Mouse (Mus musculus) macrophage (primary cell): ENCODE data around the gene Cabcoco1. TPM values are rescaled to one million over a fixed set of nuclear protein-coding genes. Genes with fewer than 3 reads are reported as not detected.

Experiments used
- H3K27ac ChIP-seq: fragments of 350-480 bp; formaldehyde crosslinking; 2 replicates; pipeline ENCODE4 v1.9.0; 2021
- H3K36me3 ChIP-seq: fragments of 350-480 bp; formaldehyde crosslinking; 2 replicates; pipeline ENCODE4 v1.9.0; 2021; ENCODE audit errors: inconsistent target
- H3K4me3 ChIP-seq: fragments of 350-480 bp; formaldehyde crosslinking; 2 replicates; pipeline ENCODE4 v1.9.0; 2021; ENCODE audit errors: inconsistent target
- H3K79me2 ChIP-seq: fragments of 350-480 bp; formaldehyde crosslinking; 2 replicates; pipeline ENCODE4 v1.9.0; 2021; ENCODE audit errors: inconsistent target
- WGBS: methylation state at CpG from one replicate; pipeline ENCODE4 v1.1.7; 2026; ENCODE audit warnings: inconsistent platforms; ENCODE audit not compliant: missing documents; 5-methylcytosine and 5-hydroxymethylcytosine counted together
- polyA plus RNA-seq: library from polyadenylated mRNA; stranded (reverse); fragments of 250-400 nt; gene quantifications from 3 replicates; pipeline ENCODE4 v1.2.4, GENCODE M21; 2018; ENCODE audit warnings: inconsistent platforms

The Cabcoco1 gene
- polyA plus RNA-seq, 1 experiment from 2014 or later, result not detected

DNA sequence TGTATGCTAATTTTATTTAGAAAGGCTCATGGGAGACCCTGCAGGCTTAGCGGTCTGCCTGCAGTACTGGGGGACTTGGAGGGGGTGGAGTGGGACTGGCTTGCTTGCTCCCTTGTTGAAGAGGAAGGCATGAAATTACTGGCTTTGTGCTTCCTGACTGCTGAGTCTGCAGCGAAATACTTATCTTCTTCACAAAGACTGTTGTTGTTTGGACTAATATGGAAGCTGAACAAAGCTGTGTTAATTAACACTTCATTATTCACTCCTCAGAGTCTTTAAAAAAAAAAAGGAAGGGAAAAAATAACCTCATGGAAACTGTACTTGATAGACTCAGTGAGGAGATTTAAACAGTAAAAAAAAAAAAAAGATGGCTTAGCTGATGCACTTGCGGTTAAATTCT, 1.1 kb downstream of the Cabcoco1 start:
- H3K4me3 ChIP-seq, result no peak overlapping the region
- no peak overlapping the region for H3K27ac ChIP-seq
- H3K36me3 ChIP-seq, result no peaks in the 10 kb centered on the region
- 41% methylated on average over 3 of the region's 3 CpGs for WGBS
- H3K79me2 ChIP-seq, result no peaks in the 10 kb centered on the region

DNA sequence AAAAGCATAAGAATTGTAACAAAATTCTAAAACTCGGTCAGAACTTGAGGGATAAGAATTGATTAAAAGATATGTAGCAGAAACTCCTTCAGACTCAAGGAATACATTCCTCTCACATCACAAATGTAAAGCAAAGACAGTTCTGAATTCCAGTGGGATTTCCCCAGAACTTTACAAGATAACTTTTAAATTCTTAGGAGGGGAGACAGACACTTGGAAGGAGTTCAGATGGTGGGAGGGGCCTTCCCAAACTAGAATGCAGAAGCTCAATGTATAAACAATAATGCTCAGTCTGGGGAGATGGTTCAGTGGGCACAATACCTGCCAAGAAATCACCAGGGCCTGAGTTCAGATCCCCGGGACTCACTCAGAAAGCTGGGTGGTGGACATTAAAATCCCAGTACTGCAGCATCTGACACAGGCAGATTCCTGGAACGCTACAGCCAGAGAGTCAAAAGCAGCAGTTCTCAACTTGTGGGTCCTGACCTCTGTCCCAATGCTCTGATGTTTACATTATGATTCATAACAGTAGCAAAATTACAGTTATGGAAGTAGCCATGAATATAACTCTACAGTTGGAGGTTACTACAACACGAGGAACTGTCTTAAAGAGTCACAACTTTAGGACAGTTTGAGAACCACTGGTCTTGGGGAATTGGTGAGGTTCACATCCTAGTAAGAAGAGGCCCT, 4.3 kb downstream of the Cabcoco1 start:
- WGBS, result 91% methylated on average over 4 of the region's 4 CpGs
- H3K27ac ChIP-seq, result no peak overlapping the region
- no peaks in the 10 kb centered on the region for H3K79me2 ChIP-seq
- H3K36me3 ChIP-seq, result no peaks in the 10 kb centered on the region
- no peak overlapping the region for H3K4me3 ChIP-seq

DNA sequence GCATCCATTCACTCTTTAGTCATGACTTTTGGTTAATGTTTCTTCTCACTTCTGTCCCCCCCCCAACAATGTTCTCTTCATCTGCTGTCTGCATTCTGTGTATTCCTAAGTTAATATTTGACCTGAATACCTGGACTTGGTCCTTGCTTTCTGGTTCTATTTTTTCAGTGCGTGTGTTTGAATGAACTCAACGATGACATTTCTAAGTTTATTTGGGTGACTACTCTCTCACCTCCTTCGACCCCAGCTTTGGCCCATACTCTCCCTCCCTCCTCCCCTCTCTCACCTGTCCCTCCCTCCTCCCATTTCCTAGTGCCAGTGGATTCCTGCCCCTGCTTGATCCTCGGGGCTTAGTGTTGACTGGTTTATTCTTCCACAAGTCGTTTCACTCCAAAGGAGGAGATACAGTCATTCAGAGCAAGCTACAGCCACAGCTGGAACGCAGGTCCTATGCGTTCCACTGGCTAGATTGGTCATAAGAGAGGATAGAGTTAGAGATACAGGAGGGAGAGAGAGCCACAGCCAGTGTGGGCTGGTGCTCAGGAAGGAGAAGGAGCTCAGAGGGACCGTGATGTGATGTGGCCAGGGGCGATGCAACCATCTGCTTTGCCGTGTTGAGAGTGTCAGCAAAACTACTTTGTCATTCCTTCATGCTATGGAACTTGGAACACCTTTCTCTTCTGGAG, 12.2 kb downstream of the Cabcoco1 start:
- no peak overlapping the region for H3K27ac ChIP-seq
- H3K36me3 ChIP-seq, result no peaks in the 10 kb centered on the region
- WGBS, result 95% methylated on average over 10 of the region's 10 CpGs
- H3K4me3 ChIP-seq, result no peak overlapping the region
- H3K79me2 ChIP-seq, result no peaks in the 10 kb centered on the region

DNA sequence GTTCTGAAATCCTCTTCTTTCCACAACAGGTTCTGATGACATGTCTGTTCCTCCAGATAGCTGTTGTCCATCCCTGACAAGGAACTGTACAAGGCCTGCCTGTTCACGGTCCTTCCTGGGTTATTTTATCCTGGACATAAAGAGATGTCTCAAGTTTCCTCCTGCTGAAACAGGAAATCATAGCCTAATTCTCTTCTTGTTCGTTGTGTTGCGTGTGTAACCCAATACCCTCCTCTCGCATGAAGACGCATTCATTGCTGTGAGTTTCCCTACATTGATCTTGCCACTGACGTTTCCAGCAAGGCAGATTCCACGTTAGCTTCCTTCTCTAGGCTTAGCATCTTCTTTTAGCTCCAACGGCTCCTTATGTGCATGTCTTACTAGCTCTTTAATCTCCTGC, 12.7 kb downstream of the Cabcoco1 start:
- 92% methylated on average over 8 of the region's 8 CpGs for WGBS
- no peaks in the 10 kb centered on the region for H3K79me2 ChIP-seq
- no peak overlapping the region for H3K4me3 ChIP-seq
- H3K27ac ChIP-seq, result no peak overlapping the region
- H3K36me3 ChIP-seq, result no peaks in the 10 kb centered on the region

DNA sequence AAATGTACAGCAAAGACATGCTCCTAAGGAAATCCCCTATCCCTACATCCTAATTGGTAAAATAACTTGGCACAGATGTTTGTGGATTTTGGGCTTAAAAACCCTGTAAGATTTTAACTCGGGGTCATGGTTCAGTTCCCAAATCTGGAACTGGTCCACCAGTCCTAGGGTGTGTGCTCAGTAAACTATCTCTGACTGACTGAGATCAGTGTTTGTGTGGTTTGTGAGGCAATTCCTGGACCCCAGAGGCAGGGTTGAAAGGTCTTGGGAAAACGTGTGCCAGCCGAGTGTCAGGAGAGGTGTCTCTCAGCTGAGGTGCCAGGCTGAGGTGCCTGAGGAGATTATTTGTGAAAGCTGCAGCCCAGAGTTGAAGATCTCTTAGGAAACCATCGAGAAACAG, 19.6 kb downstream of the Cabcoco1 start:
- no peak overlapping the region for H3K27ac ChIP-seq
- H3K79me2 ChIP-seq, result no peaks in the 10 kb centered on the region
- 57% methylated on average over 4 of the region's 4 CpGs for WGBS

DNA sequence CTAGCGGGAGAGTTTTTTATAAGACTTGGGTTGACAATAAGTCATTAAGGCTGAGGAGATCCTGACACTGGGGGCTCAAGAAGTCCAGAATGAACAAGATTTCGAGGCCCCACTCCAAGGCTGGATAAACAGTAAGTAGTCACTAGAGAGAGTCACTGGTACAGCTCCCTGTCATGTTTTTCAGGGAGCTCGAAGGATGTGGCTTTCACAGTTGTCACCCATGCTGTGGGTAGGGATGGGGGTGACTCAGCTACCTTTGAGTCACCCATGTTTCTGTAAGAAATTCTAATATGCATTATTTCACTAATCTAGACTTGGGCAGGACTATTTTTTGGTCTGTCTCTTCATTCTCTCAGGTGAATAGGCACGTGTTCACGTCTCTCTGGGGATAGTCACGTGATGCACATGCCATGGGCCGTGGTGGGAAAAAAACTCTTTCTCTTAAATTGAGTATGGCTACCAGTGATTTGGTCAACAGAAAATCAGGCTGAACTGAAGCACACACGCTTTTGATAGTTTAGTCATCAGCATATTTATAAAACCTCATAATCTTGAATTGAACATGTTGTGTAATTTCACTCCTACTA, 29.2 kb downstream of the Cabcoco1 start:
- Histone ChIP-seq H3K79me2 (no peaks in the 10 kb centered on the region), H3K4me3 (no peak overlapping the region), H3K36me3 (no peaks in the 10 kb centered on the region), H3K27ac (no peak overlapping the region)
- 78% methylated on average over 8 of the region's 8 CpGs for WGBS

More for the DNA sequence above, 19.6 kb downstream of the Cabcoco1 start:
- Histone ChIP-seq H3K36me3 (no peaks in the 10 kb centered on the region), H3K4me3 (no peak overlapping the region)

DNA sequence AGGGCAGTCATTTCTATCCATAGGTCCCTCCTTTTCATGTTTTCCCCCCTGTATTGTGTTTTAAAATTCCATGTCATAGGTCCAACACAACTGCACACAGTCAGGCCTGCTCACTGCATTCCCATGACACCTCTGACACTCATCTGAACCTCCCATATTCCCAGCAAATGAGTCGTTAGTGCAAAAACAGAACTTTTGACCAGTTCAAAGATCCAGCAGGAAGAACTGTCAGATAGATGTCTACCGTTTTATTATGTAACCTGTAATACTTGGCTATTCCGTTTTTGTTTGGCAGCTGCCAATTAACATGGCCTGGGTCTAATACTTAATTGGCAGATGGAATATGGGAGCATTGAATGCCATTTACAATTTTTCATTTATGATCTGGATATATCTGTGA, 34.0 kb downstream of the Cabcoco1 start:
- no peaks in the 10 kb centered on the region for H3K36me3 ChIP-seq
- WGBS, result 93% methylated on average over 3 of the region's 3 CpGs
- H3K27ac ChIP-seq, result no peak overlapping the region
- no peak overlapping the region for H3K4me3 ChIP-seq
- H3K79me2 ChIP-seq, result no peaks in the 10 kb centered on the region

DNA sequence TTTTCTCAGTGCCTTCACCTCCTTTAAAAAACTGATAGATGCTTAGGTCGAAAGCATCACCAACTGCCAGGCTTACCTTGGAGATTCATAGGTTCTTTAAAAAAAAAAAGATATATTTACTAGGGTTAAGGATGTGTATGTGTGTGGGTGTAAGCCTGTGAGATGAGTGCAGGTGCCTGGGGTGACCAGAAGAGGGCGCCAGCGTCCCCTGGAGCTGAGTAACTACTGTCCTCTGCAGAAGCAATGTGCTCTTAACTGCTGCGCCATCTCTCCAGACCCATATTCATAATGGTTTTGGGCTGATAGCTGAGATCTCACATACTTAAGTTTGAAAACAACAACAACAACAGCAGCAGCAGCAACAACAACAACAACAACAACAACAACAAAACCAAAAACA, 35.5 kb downstream of the Cabcoco1 start:
- Histone ChIP-seq H3K4me3 (no peak overlapping the region), H3K79me2 (no peaks in the 10 kb centered on the region), H3K27ac (no peak overlapping the region), H3K36me3 (no peaks in the 10 kb centered on the region)
- WGBS, result 87% methylated on average over 4 of the region's 4 CpGs

DNA sequence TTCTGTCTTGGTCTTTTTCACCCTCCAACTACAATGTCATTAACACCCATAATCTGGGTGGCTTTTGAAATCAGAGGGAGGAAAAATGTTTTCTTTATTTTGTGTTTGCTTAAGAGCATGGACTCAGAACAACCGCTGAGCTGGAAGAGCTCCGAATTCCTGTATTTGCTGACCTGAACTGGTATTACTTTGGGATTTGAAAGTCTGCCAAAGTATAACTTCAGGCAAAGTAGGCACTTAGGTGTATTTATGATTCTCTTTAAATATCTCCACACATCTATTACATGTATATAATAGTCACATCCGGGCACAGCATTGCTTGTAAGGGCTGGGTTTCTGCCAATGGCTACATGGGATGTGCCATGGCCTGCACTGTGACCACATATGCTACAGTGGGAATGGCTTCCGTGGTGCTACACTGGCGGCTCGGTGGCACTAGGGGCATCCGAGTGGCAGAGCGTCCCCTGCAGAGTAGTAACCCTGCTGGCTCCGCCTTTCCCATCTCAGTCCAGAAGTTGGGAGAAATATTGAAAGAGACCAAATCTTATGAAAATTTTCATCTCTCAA, 37.0 kb downstream of the Cabcoco1 start:
- Histone ChIP-seq H3K4me3 (no peak overlapping the region), H3K79me2 (no peaks in the 10 kb centered on the region), H3K27ac (no peak overlapping the region), H3K36me3 (no peaks in the 10 kb centered on the region)
- WGBS, result 94% methylated on average over 9 of the region's 9 CpGs

DNA sequence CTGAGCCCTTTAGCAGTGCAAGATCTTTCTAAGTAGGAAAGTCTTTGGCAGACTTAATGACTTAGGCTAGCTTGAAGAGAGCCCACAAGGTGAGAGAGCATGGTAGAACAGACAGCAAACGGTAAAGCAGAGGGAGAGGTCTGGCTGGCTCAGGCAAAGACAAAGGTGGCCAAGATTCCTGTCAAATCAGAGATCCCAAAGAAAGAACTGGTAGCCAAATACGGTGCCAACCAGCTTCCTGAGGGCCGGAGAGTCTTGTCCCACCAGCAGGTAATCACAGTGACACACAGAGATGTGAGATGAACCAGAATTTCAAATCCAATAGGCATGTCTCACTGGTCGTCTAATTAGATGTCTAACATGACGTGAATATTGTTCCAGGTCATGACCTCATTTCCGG, 40.6 kb downstream of the Cabcoco1 start:
- no peak overlapping the region for H3K27ac ChIP-seq
- WGBS, result 91% methylated on average over 6 of the region's 6 CpGs
- no peaks in the 10 kb centered on the region for H3K36me3 ChIP-seq
- no peak overlapping the region for H3K4me3 ChIP-seq
- no peaks in the 10 kb centered on the region for H3K79me2 ChIP-seq

DNA sequence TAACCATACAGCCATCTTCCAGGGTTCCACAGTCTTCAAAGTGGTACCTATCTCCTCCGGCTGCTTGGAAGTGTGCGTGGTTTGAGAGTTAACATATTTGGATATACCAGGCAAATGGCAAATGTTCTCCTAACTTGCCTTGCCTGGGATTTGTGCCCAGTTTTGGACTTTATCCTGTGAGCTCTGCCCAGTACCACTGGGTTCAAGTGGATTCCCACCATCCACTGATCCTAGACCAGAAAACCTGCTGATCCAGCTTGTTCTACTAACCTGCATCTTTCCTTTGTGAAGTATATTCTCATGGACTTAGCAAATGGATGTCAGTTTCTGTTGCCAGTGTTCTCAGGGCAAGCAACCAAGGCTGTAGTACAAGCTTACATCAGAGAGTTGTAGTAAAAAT, 46.5 kb downstream of the Cabcoco1 start:
- Histone ChIP-seq H3K27ac (no peak overlapping the region), H3K4me3 (no peak overlapping the region), H3K79me2 (no peaks in the 10 kb centered on the region), H3K36me3 (no peaks in the 10 kb centered on the region)
- 93% methylated on average over 2 of the region's 2 CpGs for WGBS

DNA sequence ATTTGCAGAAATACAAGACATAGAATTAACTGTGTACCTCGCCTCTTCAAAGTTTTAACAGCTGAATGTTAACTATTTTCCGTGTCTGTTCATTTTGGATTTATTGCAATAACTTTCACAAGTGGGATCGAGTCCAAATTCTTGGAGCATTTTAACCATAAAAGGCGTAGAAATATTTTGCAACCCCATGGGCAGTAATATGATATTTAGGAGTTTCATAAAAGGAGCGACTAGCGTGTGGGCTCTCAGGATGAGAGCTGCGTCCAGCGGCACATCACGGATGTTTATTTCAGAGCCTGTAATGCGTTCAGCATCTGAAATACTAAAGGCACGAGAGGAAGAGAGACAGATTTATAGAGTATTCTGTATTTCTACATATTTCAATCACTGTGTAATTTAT, 50.1 kb downstream of the Cabcoco1 start:
- Histone ChIP-seq H3K27ac (no peak overlapping the region), H3K4me3 (no peak overlapping the region), H3K79me2 (no peaks in the 10 kb centered on the region), H3K36me3 (no peaks in the 10 kb centered on the region)
- WGBS, result 88% methylated on average over 10 of the region's 11 CpGs

DNA sequence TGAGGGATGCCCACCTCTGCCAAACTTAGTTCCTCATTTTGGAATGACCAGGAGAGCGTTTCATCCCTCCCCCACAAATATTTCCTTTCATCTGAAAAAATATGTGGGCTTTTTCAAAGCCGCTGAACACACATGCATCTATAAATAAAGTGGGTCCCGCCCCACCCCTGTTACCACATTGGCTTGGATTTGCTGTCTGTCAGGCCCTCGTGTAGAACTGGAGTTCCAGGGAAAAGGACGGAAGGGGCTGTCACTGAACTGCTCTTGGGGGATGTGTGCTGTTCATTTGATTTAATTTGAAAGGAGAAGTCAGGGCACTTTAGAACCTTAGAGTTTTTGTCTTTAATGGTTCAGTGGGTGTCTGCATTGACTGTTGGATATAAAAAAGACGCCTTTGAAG, 50.9 kb downstream of the Cabcoco1 start:
- Histone ChIP-seq H3K4me3 (no peak overlapping the region), H3K36me3 (no peaks in the 10 kb centered on the region), H3K79me2 (no peaks in the 10 kb centered on the region), H3K27ac (no peak overlapping the region)
- WGBS, result 13% methylated on average over 6 of the region's 6 CpGs

DNA sequence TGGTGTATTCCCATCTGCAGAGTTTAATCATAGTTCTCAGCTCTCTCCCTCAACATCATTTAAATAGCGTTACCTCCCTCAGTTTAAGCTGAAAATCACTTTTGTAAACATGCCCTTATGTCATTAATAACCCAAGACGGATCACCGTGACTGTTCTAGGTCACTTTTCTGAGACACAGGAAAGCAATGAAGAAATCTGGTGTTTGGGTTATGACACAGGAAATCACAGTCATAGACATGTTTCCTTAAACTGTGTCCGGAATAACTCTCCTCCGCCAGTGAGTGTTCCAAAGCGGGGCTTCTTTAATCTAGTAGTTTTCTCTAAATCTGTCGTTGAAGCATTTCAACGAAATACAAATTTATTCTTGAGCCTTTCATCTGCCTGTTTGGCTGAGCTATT, 68.9 kb downstream of the Cabcoco1 start:
- Histone ChIP-seq H3K27ac (no peak overlapping the region), H3K4me3 (no peak overlapping the region), H3K79me2 (no peaks in the 10 kb centered on the region), H3K36me3 (no peaks in the 10 kb centered on the region)
- WGBS, result 13% methylated on average over 8 of the region's 8 CpGs

DNA sequence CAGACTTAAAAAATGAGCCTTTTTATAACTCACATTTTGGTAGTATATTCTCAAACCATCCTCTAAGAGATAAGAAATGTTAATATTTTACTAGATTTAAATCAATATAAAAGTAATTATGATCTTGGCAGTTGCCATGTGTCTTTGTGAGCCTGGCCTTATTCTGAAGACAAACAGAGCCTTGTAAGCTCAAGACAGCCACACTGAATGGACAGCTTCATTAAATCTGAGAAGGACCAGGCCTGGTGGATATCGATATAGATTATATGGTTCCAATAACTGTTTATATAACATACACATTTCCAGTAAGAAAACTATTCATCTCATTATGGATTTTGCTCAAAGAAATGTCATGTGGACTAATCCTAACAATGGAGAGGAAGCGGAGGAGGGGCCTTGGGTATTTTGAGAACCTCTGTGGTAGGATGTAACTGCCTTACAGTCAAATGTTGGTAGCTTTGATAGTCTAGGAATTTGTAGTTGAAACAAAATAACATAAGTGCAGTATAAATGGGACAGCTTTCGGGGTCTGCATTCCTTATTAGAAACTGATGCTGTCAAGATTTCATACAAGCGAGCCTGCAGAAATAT, 75.9 kb downstream of the Cabcoco1 start:
- Histone ChIP-seq H3K27ac (no peak overlapping the region), H3K36me3 (no peaks in the 10 kb centered on the region), H3K4me3 (no peak overlapping the region), H3K79me2 (no peaks in the 10 kb centered on the region)
- WGBS, result 89% methylated on average over 4 of the region's 4 CpGs
